Mouse (Mus musculus) ES-Bruce4 (cell line): ENCODE data around the gene Pdhx.

ENCODE experiments used
- CTCF ChIP-seq: IDR thresholded peaks from one replicate; pipeline ENCODE4 v1.8.1; 2011; ENCODE audit warnings: low read depth, low read length
- EP300 ChIP-seq: IDR thresholded peaks from 2 replicates; pipeline ENCODE4 v1.6.1; 2011; ENCODE audit warnings: low read depth, low read length; ENCODE audit not compliant: insufficient read depth

- no peak for TF ChIP-seq CTCF
- no peak for TF ChIP-seq EP300
These were observed at the start of gene Pdhx, which contains the start of gene Apip for GRCm38 (mm10) chr2:103073219-103073982.
